Mouse (Mus musculus) neural tube, embryonic 14.5 days (tissue): ENCODE data around the gene Gm28043. TPM values are rescaled to one million over a fixed set of nuclear protein-coding genes. Genes with fewer than 3 reads are reported as not detected.
"Not testable (repeated sequence)": the region's sequence is repeated elsewhere in the genome, so short reads cannot be mapped to it uniquely, and the experiment has no call there.

Experiments used
- ATAC-seq: fragments of 200-750 bp; cut with Nextera tagmentation; 2 replicates; pipeline ENCODE4 v1.8.0; 2017; ENCODE audit warnings: low read depth, mild to moderate bottlenecking, moderate TSS enrichment, moderate library complexity
- H3K27ac ChIP-seq: fragments of 300-500 bp; sonication (generic); 2 replicates; pipeline ENCODE4 v1.5.1; 2014; ENCODE audit warnings: low read depth, mild to moderate bottlenecking, control low read depth, low read length, moderate library complexity, mixed read lengths
- H3K27me3 ChIP-seq: fragments of 300-500 bp; sonication (generic); 2 replicates; pipeline ENCODE4 v1.6.1; 2014; ENCODE audit warnings: low read length; ENCODE audit not compliant: control insufficient read depth, insufficient read depth
- H3K36me3 ChIP-seq: fragments of 300-500 bp; sonication (generic); 2 replicates; pipeline ENCODE4 v1.6.1; 2014; ENCODE audit warnings: low read length, mixed read lengths; ENCODE audit not compliant: control insufficient read depth, insufficient read depth
- H3K4me1 ChIP-seq: fragments of 300-500 bp; sonication (generic); 2 replicates; pipeline ENCODE4 v1.6.1; 2014; ENCODE audit warnings: low read length; ENCODE audit not compliant: control insufficient read depth, insufficient read depth
- H3K4me2 ChIP-seq: fragments of 300-500 bp; sonication (generic); 2 replicates; pipeline ENCODE4 v1.6.1; 2014; ENCODE audit warnings: mild to moderate bottlenecking, low read depth, low read length, control low read depth
- H3K4me3 ChIP-seq: fragments of 300-500 bp; sonication (generic); 2 replicates; pipeline ENCODE4 v1.5.1; 2014; ENCODE audit warnings: low read depth, low read length, control low read depth, mixed read lengths
- H3K9ac ChIP-seq: fragments of 300-500 bp; sonication (generic); replicated peaks from 2 replicates; pipeline ENCODE4 v1.6.1; 2014; ENCODE audit warnings: low read depth, mild to moderate bottlenecking, control low read depth, low read length, mixed read lengths
- H3K9me3 ChIP-seq: fragments of 300-500 bp; sonication (generic); 2 replicates; pipeline ENCODE4 v1.6.1; 2016; ENCODE audit warnings: low read length; ENCODE audit not compliant: control insufficient read depth
- WGBS: fragments of 180-500 bp; shearing (Covaris S2); extraction: QIAGEN DNeasy Blood & Tissue Kit; methylation state at CpG from one replicate; pipeline ENCODE4 v1.1.7; 2014; 5-methylcytosine and 5-hydroxymethylcytosine counted together
- polyA plus RNA-seq: library from polyadenylated mRNA; unstranded; fragments of >200 nt; fragmentation: Nextera tagmentation; extraction: Ambion mirVana; gene quantifications from 2 replicates; pipeline ENCODE4 v1.2.1, GENCODE M21; 2014

Gm28043 gene
- polyA plus RNA-seq, 1 experiment from 2014 or later = 1.7 TPM

DNA sequence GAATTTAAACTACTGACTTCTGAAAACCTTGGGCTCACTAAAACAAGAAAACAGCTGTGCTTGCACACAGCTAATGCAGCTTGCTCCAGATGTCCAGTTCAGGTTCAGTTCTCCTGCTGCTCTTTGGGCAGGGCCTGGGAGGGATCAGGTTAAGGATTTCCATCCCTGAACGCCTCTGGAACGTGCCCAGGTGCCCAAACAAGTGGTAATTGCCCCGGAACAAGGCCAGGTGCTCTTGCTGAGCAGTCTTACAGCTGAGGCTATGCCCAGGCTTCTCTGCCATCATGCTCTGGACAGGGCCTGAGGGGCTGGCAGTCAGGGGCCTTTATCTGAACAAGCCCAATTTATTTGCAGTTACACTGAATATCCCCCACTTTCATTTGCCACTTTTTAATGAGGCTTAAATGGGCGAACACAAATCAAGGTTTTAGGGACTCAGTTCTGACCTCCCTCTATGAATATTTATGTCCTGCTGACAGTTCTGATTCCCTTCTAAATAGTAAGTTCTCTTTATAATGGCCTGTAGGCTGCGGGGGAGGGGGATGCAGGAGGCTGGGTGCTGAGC is 92.4 kb downstream of the Gm28043 start:
- peaks cover 40% of the 10 kb centered on the region for H3K4me1 ChIP-seq
- H3K36me3 ChIP-seq = peaks cover 5% of the 10 kb centered on the region; the same call in 1 of the 2 replicates
- no peaks in the 10 kb centered on the region for H3K9me3 ChIP-seq
- H3K9ac ChIP-seq = no peak overlapping the region
- H3K4me2 ChIP-seq = no peak overlapping the region
- H3K4me3 ChIP-seq = no peak overlapping the region
- ATAC-seq = no peak
- H3K27ac ChIP-seq = no peak overlapping the region
- WGBS = 20% methylated on average over 5 of the region's 5 CpGs
- H3K27me3 ChIP-seq = no peaks in the 10 kb centered on the region

DNA sequence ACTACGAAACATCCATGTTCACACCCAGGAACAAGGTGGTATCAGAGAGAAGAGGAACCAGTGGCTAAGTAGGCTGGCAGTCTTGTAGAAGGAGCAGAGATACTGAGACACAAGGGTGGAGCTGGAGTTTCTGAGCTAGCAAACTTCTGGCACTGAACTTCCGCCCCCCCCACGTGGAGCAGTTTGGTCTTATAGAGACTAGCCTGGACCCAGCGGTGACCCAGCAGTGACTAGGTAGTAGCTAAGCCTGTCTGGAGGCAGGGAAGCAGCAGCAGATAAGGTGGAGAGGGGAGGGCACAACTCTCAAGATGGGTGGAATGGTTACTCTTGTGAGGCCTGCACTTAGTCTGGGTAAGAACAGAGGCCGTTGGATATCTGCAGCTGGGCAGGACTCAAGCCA is 94.1 kb downstream of the Gm28043 start:
- Histone ChIP-seq H3K27me3 (no peaks in the 10 kb centered on the region), H3K4me3 (no peak overlapping the region), H3K9ac (no peak overlapping the region), H3K27ac (no peak overlapping the region), H3K4me1 (peaks cover 48% of the 10 kb centered on the region), H3K36me3 (no peaks in the 10 kb centered on the region), H3K4me2 (no peak overlapping the region), H3K9me3 (no peaks in the 10 kb centered on the region)
- ATAC-seq = no peak
- 89% methylated on average over 5 of the region's 5 CpGs for WGBS

DNA sequence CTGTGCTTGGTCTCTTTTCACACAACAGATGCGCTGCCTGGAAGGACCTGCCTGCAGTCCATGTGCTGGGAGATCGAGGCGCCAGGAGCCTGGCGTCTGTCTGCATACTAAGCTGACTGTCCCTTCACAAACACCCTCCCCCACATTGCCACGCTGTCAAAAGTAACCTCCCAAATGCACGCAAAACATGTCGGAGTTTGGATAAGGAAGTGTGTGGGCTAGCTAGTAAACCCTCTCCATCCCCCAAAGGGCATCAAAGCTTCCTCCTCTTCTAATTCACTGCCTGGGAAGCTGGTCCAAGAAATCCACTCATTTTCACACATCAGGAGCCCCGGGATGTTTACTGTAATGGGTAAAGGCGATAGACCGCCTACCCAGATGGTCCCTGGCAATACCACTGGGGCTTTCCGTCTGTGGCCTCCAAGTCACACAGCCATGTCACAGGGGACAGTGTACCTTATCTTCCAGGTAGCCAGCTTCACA is 95.9 kb downstream of the Gm28043 start:
- 60% methylated on average over 11 of the region's 11 CpGs for WGBS
- no peak overlapping the region; the same call in 1 of the 2 replicates for H3K27ac ChIP-seq
- H3K36me3 ChIP-seq = no peaks in the 10 kb centered on the region
- no peaks in the 10 kb centered on the region for H3K27me3 ChIP-seq
- no peak overlapping the region for H3K9ac ChIP-seq
- H3K4me3 ChIP-seq = no peak overlapping the region
- ATAC-seq = no peak
- H3K9me3 ChIP-seq = no peaks in the 10 kb centered on the region
- H3K4me1 ChIP-seq = peaks cover 48% of the 10 kb centered on the region
- H3K4me2 ChIP-seq = no peak overlapping the region

DNA sequence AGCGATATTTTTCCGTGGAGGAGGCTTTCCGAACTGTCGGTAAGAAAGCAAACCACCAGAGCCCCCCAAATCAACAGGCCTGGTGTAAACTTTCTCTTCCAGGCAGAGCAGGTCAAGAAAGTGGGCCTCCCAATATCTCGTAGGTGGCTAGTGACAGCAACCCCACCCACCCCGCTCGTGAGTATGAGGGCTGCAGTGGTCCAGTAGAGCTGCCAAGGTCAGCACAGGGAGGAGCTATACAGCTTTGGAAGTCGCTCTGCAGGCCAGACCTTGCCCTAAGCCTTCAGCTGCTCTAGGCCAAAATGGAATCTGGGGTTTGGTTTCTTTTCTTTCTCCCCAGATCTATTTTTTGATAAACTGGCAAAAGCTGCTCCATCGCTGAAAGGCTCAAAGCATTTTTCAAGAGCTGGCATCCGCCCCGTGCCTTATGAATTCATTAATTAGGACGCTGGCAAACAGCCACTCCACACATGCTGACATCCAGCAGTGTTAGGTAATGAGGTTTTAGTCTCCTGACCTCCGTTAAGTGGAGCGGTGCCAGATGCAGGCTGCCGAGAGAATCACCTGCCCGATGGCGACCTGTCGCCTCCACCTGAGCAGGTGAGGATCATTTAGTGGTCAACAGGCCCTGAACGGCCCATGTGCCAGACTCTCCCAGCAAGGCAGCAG is 96.5 kb downstream of the Gm28043 start:
- no peak for ATAC-seq
- Histone ChIP-seq H3K4me3 (no peak overlapping the region), H3K9me3 (no peaks in the 10 kb centered on the region), H3K4me2 (no peak overlapping the region), H3K27me3 (no peaks in the 10 kb centered on the region), H3K4me1 (peaks cover 51% of the 10 kb centered on the region), H3K9ac (no peak overlapping the region), H3K36me3 (no peaks in the 10 kb centered on the region), H3K27ac (peak overlapping the region; percentile 67)
- WGBS = 54% methylated on average over 19 of the region's 19 CpGs

DNA sequence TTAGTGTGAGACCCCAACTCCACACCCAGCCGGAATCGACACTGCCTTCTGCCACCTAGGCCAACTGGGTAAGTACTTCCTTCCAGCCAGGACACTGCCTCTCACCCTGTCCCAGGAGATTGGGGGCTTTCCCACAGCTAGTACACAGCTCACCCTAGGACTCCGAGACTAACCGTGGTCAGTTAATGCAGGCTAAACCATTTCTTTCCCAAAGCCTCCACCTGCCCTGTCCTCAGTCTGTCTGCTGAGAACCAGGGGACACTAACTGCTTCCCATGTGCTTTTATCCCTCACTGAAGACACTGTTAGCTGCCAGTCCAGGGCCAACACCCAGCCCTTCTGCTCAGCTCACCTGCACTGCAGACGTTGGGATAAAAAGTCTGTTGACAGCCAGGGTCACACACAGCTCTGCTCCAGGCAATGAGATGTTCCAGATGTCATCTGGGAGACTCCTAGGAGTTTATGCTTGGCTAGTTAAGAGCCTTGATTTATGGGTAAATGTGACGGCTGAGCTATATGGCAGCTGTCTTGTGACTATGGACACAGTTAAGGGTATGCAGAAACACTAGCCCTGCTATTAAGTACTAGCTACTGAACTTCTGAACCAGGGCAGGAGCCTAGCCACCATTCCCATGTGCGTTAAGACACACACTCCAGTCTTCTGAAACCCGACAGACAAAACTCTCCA is 97.2 kb downstream of the Gm28043 start:
- H3K4me2 ChIP-seq = no peak overlapping the region
- no peak overlapping the region for H3K27ac ChIP-seq
- 60% methylated on average over 8 of the region's 8 CpGs for WGBS
- peaks cover 51% of the 10 kb centered on the region for H3K4me1 ChIP-seq
- no peak for ATAC-seq
- H3K27me3 ChIP-seq = no peaks in the 10 kb centered on the region
- no peaks in the 10 kb centered on the region for H3K9me3 ChIP-seq
- H3K36me3 ChIP-seq = no peaks in the 10 kb centered on the region
- H3K4me3 ChIP-seq = no peak overlapping the region
- no peak overlapping the region for H3K9ac ChIP-seq

- H3K4me2 ChIP-seq = no peak overlapping the region
- WGBS = 51% methylated on average over 7 of the region's 7 CpGs
- H3K4me1 ChIP-seq = peaks cover 47% of the 10 kb centered on the region
- H3K27ac ChIP-seq = no peak overlapping the region
- H3K9ac ChIP-seq = no peak overlapping the region
- no peaks in the 10 kb centered on the region for H3K9me3 ChIP-seq
- ATAC-seq = no peak
- no peaks in the 10 kb centered on the region for H3K27me3 ChIP-seq
- no peak overlapping the region for H3K4me3 ChIP-seq
- no peaks in the 10 kb centered on the region for H3K36me3 ChIP-seq
Observed at GRCm38 (mm10) chr17:29712565-29712964, 97.9 kb downstream of the Gm28043 start.

- 98% methylated on average over 4 of the region's 4 CpGs for WGBS
- H3K4me3 ChIP-seq = not testable (repeated sequence)
Observed at GRCm38 (mm10) chr17:29713734-29714133, 99.1 kb downstream of the Gm28043 start.

DNA sequence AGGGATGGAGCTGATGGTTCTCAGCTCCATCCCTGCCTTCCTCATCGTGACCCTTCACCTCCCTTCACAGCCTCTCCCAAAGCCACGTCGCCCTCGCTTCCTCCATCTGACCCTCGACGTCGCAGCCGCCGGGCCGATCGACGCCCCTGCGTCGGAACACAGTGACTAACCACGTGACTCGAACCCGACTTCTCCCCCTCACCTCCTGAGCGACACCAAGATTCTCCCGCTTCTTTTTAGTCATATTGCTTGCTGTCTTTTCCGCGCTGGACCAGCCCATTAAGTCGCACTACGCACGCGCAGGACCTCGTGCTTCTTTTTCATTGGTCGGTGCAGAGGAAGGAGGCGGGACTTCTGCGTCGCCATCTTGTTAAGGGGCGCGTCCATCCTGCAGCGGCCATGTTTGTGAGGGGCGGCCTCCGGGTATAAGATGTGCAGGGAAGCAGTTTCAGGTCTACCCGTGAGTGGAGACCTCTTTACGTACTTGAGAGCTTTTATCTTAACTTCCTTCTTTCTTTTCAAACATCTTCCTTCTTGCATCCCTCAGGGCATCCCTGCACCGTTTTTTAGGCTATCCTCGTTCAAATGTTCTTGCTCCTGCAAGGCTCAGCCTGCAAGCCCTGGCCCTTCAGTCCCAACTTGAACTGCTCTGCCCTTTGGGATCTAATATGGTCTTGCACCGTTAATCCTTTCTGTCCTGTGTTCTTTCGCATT is 102.2 kb downstream of the Gm28043 start, which contains the start of gene Ccdc167:
TSS of gene Ccdc167 (minus strand) at position 313 of the 714 bp plus-strand sequence.
- Histone ChIP-seq H3K36me3 (no peaks in the 10 kb centered on the region), H3K4me3 (peak within 1 kb of the TSS; percentile 47), H3K9ac (peak within 1 kb of the TSS; percentile 46), H3K27me3 (no peaks in the 10 kb centered on the region), H3K4me1 (peaks cover 19% of the 10 kb centered on the region), H3K9me3 (no peaks in the 10 kb centered on the region), H3K4me2 (peak within 1 kb of the TSS; percentile 65), H3K27ac (peak within 1 kb of the TSS; percentile 36)
- 5% methylated on average over 41 of the region's 41 CpGs for WGBS
- ATAC-seq = peak; percentile 96

More at GRCm38 (mm10) chr17:29713734-29714133, 99.1 kb downstream of the Gm28043 start:
- not testable (repeated sequence) for H3K9ac ChIP-seq, H3K9me3 ChIP-seq, H3K4me2 ChIP-seq, H3K27me3 ChIP-seq, H3K27ac ChIP-seq, H3K36me3 ChIP-seq, ATAC-seq
- H3K4me1 ChIP-seq = peaks cover 47% of the 10 kb centered on the region
